Mouse (Mus musculus) C3H10T1/2 (cell line): ENCODE results near the gene Osbp. TPM values are rescaled to one million over a fixed set of nuclear protein-coding genes. Genes with fewer than 3 reads are reported as not detected.

Source experiments
- polyA plus RNA-seq, 2 experiments: library from polyadenylated mRNA; unstranded; fragments of >200 nt; fragmentation: generic; extraction: Trizol; gene quantifications; one replicate each; pipeline ENCODE4 v1.2.1; 2012; ENCODE audit warnings: missing spikeins in 2 of 2

Gene Osbp
- polyA plus RNA-seq: 10 to 100 TPM in 1 of 2 experiments, 1 to 10 TPM in 1; 2.2 to 19.9 TPM

DNA sequence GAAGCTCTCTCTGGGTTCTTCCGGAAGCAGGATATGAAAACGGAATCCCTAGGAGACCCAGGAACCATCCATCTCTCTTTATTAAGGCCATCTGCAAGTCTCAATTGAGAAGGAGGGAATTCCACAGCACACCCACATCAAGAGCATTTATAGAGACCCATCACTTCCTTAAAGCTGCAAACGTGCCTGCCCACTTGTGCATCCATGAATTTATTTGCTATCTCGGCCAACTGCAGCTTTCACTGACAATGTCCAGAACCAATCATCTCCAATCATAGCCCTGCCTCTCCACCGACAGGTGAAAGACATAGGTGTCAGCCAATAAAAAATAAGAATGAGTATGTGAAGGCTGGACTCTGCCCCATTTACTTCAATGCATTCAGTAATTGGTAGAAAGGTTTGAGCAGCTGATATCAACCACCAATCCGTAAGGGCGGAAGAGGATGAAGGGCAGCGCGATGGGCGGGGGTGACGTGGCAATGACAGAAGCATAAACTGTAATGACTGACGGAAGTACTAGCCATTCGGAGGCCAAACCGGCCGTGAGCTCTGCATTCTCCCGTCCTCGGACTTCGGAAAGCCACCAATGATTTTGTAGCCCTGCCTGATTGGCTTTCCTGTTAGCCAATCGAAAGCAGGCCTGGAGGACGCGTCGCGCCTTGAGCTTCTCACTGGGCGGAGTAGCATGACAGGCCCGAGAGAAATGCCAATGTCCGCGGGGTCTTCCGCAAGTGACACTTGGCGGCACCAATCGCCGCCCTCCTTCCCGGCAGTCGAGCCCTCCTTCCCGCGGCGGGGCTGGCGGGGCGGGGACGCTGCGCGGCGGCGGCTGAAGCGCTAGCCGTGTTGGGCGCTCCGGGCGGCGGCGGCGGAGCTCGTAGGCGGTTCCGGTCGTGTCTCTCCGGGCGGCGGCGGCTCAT lies at the start of gene Osbp:
TSS of gene Osbp (plus strand) at position 919 of the 920 bp plus-strand sequence.

DNA sequence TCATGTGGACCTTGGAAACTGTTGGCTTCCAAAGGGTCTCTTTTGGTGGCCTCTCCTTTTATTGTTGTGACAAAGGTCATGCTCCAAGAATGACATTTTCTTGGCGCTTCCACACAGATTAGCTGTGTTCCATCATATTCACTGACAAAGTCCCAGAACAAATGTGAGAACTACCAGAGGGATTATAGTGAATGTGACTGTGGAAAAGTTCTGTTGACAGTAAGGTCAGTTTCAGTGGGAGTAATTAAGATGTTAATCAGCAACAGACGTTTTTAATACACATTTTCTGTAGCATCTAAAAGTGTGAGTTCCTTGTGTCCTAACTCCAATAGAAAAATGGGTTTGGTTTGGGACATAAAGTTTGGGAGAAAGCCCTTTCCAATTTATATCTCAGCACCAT lies 75.5 kb downstream of the Osbp start, which contains the start of gene Olfr1423:
TSS of gene Olfr1423 (minus strand) at position 101 of the 400 bp plus-strand sequence.

Other genes starting within 250 kb of the Osbp start
- gene Gif, start 218.4 kb upstream of the Osbp start, polyA plus RNA-seq: not detected
- gene Mrpl16, start 195.6 kb upstream of the Osbp start, polyA plus RNA-seq: 10 to 100 TPM; 32.8 to 45.4 TPM
- gene Stx3, start 146.5 kb upstream of the Osbp start, polyA plus RNA-seq: 1 to 10 TPM in 1 of 2 experiments, under 1 TPM in 1; 0.61 to 3.0 TPM
- gene Olfr1417, start 126.7 kb upstream of the Osbp start, polyA plus RNA-seq: under 1 TPM in 1 of 2 experiments, not detected in 1; 0.01 TPM
- not detected for gene Olfr1418, start 104.9 kb upstream of the Osbp start, polyA plus RNA-seq
- not detected for gene Olfr1419, start 90.8 kb upstream of the Osbp start, polyA plus RNA-seq
- gene Olfr1420, start 79.4 kb upstream of the Osbp start, polyA plus RNA-seq: not detected
- gene Patl1, start 53.5 kb upstream of the Osbp start, polyA plus RNA-seq: 1 to 10 TPM; 1.8 to 7.9 TPM
- under 1 TPM in 1 of 2 experiments, not detected in 1; 0.02 TPM for gene Olfr1423, start 75.4 kb downstream of the Osbp start, polyA plus RNA-seq
- gene Olfr1424, start 96.7 kb downstream of the Osbp start, polyA plus RNA-seq: not detected
- gene Olfr1425, start 111.8 kb downstream of the Osbp start, polyA plus RNA-seq: not detected
- gene Olfr1426, start 126.1 kb downstream of the Osbp start, polyA plus RNA-seq: not detected
- not detected for gene Olfr1427, start 137.4 kb downstream of the Osbp start, polyA plus RNA-seq
- not detected for gene Olfr1428, start 150.0 kb downstream of the Osbp start, polyA plus RNA-seq
- gene Olfr76, start 157.3 kb downstream of the Osbp start, polyA plus RNA-seq: not detected
- gene Olfr1555-ps1, start 204.2 kb downstream of the Osbp start, polyA plus RNA-seq: not detected
- not detected for gene Olfr1431, start 234.7 kb downstream of the Osbp start, polyA plus RNA-seq